Comparison of ENCODE assay signal across 32 mouse cellular contexts in the genomic region with DNA sequence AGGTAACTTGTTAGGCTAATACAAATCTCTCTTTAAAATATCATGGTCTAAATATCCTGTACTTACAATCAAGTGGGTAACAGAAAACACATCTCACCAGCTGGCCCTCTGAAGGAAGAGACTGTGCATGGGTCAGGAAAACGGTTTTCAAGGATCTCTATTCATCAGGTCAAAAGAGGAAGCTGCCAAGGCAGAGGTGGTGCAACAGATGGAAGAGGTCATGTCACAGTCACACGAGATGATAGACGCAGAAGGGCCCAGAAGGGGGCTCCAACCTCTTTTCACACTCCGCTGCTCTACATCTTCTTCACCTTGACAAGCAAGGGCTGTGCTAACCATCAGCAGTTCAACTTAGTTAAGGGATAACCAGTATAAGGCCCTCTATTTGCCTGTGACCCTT.
DNase-seq lines count a peak whose midpoint lies in the region; ATAC-seq and TF ChIP-seq lines count a peak whose summit lies in the region.
"Had no signal": no experiment of that assay in that cellular context is flagged by ENCODE, and none has a peak within 500 bp of the region (broad histone marks: within the 10 kb centered on the region; RNA-seq: fewer than 3 reads in every experiment).

No protein-coding gene starts in this region.

- no peak overlapping the region for H3K27ac ChIP-seq in kidney, embryonic 14.5 days (ENCODE audit: low read depth, low read length)
- H3K27ac ChIP-seq in lung, embryonic 14.5 days (ENCODE audit: low read depth): no peak overlapping the region
- H3K27ac ChIP-seq: embryonic facial prominence, embryonic 13.5 days; forebrain, embryonic 10.5 days; gastrocnemius, adult 2 months; heart, adult 2 months; heart, embryonic 13.5 days; hindbrain, embryonic 10.5 days; hindbrain, embryonic 15.5 days; liver, embryonic 15.5 days; midbrain, embryonic 12.5 days; neural tube, embryonic 12.5 days had no signal

- 47% methylated on average over 4 of the region's 4 CpGs for WGBS in kidney, embryonic 14.5 days
- 44% methylated on average over 4 of the region's 4 CpGs for WGBS in lung, embryonic 14.5 days

- no peak overlapping the region for H3K4me3 ChIP-seq in kidney, embryonic 14.5 days (ENCODE audit: low read length)
- H3K4me3 ChIP-seq in lung, embryonic 14.5 days (ENCODE audit: low read depth, low read length): no peak overlapping the region
- H3K4me3 ChIP-seq: embryonic facial prominence, embryonic 13.5 days; forebrain, embryonic 10.5 days; gastrocnemius, adult 2 months; heart, adult 2 months; heart, embryonic 13.5 days; hindbrain, embryonic 10.5 days; hindbrain, embryonic 15.5 days; liver, embryonic 15.5 days; megakaryocyte, embryonic 14.5 days; midbrain, embryonic 12.5 days; myocyte; neural tube, embryonic 12.5 days had no signal

- H3K9ac ChIP-seq in kidney, embryonic 14.5 days (ENCODE audit: low read depth, low read length): no peak overlapping the region
- no peak overlapping the region for H3K9ac ChIP-seq in lung, embryonic 14.5 days
- H3K9ac ChIP-seq: embryonic facial prominence, embryonic 13.5 days; heart, embryonic 13.5 days; hindbrain, embryonic 15.5 days; liver, embryonic 15.5 days; midbrain, embryonic 12.5 days; neural tube, embryonic 12.5 days had no signal

- ATAC-seq in kidney, embryonic 14.5 days (ENCODE audit: low FRiP score, low TSS enrichment): no peak
- ATAC-seq in lung, embryonic 14.5 days (ENCODE audit: insufficient read depth): no peak
- ATAC-seq in megakaryocyte progenitor cell, adult 5-6 weeks (replicated peaks; ENCODE audit: poor library complexity): peak; percentile 64
- ATAC-seq: forebrain, embryonic 16.5 days had no signal

- no peaks in the 10 kb centered on the region for H3K4me1 ChIP-seq in kidney, embryonic 14.5 days (ENCODE audit: control insufficient read depth, insufficient read depth, low read length)
- no peaks in the 10 kb centered on the region for H3K4me1 ChIP-seq in lung, embryonic 14.5 days (ENCODE audit: insufficient read depth)
- H3K4me1 ChIP-seq: embryonic facial prominence, embryonic 13.5 days; forebrain, embryonic 10.5 days; hindbrain, embryonic 10.5 days; hindbrain, embryonic 15.5 days; liver, embryonic 15.5 days; megakaryocyte, embryonic 14.5 days; midbrain, embryonic 12.5 days; neural tube, embryonic 12.5 days had no signal

- no peaks in the 10 kb centered on the region for H3K36me3 ChIP-seq in kidney, embryonic 14.5 days (ENCODE audit: control insufficient read depth, insufficient read depth, low read length)
- H3K36me3 ChIP-seq in lung, embryonic 14.5 days (ENCODE audit: insufficient read depth): no peaks in the 10 kb centered on the region
- H3K36me3 ChIP-seq: embryonic facial prominence, embryonic 13.5 days; forebrain, embryonic 10.5 days; heart, embryonic 13.5 days; hindbrain, embryonic 10.5 days; hindbrain, embryonic 15.5 days; liver, embryonic 15.5 days; midbrain, embryonic 12.5 days; neural tube, embryonic 12.5 days had no signal

- DNase-seq in embryo, embryonic 10 days (ENCODE audit: low spot score): peak; percentile 11
- no peak for DNase-seq in embryo, embryonic 9.5 days (ENCODE audit: extremely low spot score)
- DNase-seq in kidney, postnatal 10 days: peak; percentile 32
- peak; percentile 51 for DNase-seq in lung, embryonic 14.5 days
- DNase-seq in lung, postnatal 4 days: no peak
- DNase-seq in left cerebral cortex, adult 11 months (ENCODE audit: low spot score): no peak
- DNase-seq: B cell, adult 2 months; cerebellum, adult 8-10 months; cerebellum, postnatal 25 days; embryo, embryonic 11 days; gastrocnemius, adult 2 months; gastrocnemius, postnatal 36 days; heart, adult 2 months; heart, postnatal 14 days; left cerebral cortex, postnatal 4 days; lung, postnatal 10 days; right cerebral cortex, adult 18-20 months; spleen, adult 18-20 months; thymus, postnatal 14 days had no signal

- no peak overlapping the region for H3K4me2 ChIP-seq in kidney, embryonic 14.5 days (replicated peaks; ENCODE audit: low read depth, low read length)
- no peak overlapping the region for H3K4me2 ChIP-seq in lung, embryonic 14.5 days
- H3K4me2 ChIP-seq: embryonic facial prominence, embryonic 13.5 days; heart, embryonic 13.5 days; hindbrain, embryonic 15.5 days; liver, embryonic 15.5 days; midbrain, embryonic 12.5 days; neural tube, embryonic 12.5 days had no signal

- H3K9me3 ChIP-seq in kidney, embryonic 14.5 days (ENCODE audit: control insufficient read depth, low read length): no peaks in the 10 kb centered on the region
- no peaks in the 10 kb centered on the region for H3K9me3 ChIP-seq in lung, embryonic 14.5 days (ENCODE audit: low read depth, low read length)
- H3K9me3 ChIP-seq: embryonic facial prominence, embryonic 13.5 days; forebrain, embryonic 10.5 days; heart, embryonic 13.5 days; hindbrain, embryonic 10.5 days; hindbrain, embryonic 15.5 days; liver, embryonic 15.5 days; megakaryocyte, embryonic 14.5 days; midbrain, embryonic 12.5 days; neural tube, embryonic 12.5 days had no signal

- no peak for TF ChIP-seq CTCF in lung, embryonic 14.5 days (IDR thresholded peaks at IDR 0.05; ENCODE audit: low read depth)

- H3K27me3 ChIP-seq in kidney, embryonic 14.5 days (ENCODE audit: control insufficient read depth, insufficient read depth, low read length): no peaks in the 10 kb centered on the region
- H3K27me3 ChIP-seq in lung, embryonic 14.5 days (ENCODE audit: insufficient read depth, low read length): no peaks in the 10 kb centered on the region; the same call in 1 of the 2 replicates
- H3K27me3 ChIP-seq: heart, embryonic 13.5 days; liver, embryonic 15.5 days; neural tube, embryonic 12.5 days had no signal

Comparison
In these comparisons a context has a peak if more than half of its experiments do, and no peak if none do; other contexts are left out.
1. DNase-seq: peak in embryo, embryonic 10 days (single experiment), kidney, postnatal 10 days (single experiment) and lung, embryonic 14.5 days (single experiment); none in embryo, embryonic 9.5 days (single experiment), lung, postnatal 4 days (0 of 2) and left cerebral cortex, adult 11 months (single experiment).